Mouse (Mus musculus) right cerebral cortex, postnatal 4 days (tissue): ENCODE data around the gene Mpig6b.

Experiments used
- DNase-seq: peaks from one replicate; pipeline ENCODE4 v3.0.0-alpha.2; 2022

Mpig6b gene

DNA sequence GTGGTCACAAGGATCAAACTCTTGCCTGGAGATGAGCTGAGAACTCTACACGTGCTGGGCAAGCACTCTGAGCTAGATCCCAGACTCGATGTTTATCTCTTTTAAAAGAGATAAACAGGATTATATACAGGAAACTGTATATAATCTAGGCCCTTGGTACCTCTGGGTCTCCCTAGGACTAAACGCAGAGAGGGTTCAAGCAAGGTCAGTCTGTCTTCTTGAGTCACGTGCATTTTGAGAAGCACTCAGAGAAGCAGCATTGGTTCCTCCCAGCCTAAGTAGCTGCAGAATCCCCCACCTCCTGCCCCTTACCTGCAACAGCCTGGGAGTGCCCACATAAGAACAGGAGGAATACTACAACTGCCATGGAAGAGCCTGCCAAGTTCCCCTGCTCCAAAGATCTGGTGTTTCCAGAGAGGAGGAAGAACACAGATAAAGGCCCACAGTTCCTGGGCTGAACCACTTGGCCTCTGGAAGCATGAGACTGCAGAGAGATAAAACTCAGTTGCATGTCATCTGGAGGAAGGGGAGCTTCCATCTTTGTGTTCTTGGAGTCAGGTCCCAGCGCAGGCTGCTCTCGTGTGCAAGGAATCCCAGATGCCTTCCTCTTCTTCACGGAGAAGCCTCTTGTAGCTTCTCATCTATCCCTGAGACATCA, 19.4 kb upstream of the Mpig6b start, which contains the start of gene Ly6g6f:
TSS of gene Ly6g6f (minus strand) at position 403 of the 658 bp plus-strand sequence.
- no peak for DNase-seq

GRCm38 (mm10) chr17:35083929-35084497, 18.0 kb upstream of the Mpig6b start:
- no peak for DNase-seq

DNA sequence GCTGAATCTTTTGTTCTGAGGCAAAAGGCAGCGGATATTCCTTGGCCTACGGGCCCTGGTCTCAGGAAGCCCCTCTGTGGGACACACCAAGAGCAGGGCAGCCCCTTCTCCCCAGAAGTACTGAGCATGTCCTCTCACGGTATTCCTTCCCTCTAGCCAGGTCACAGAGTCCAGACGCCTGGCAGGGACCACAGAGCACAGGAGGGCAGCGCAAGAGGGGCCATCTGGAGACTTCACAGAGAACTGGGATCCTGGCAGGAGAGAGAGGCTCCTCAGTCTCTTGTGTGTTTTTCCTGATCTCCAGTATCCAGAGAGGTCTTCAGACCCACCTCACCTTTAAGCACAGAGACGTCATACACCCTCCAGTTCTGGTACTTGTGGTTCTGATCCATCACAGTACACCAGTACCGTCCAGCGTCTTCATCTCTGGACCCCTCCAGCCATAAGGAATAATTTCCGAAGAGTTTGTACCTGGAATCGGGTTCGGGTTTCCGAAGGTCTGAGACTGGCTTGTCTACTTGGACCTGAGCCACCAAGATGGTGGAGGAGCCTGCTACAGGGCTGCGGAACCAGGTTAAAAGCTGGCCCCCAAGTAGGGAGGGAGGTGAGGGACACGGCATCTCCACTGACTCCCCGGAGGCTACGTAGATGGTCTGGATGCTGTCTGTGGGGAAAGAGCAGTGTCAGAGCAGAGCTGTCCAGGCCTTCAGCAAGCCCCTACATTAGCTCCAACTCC, 17.0 kb upstream of the Mpig6b start:
- no peak for DNase-seq

GRCm38 (mm10) chr17:35080710-35081109, 14.7 kb upstream of the Mpig6b start:
- no peak for DNase-seq

DNA sequence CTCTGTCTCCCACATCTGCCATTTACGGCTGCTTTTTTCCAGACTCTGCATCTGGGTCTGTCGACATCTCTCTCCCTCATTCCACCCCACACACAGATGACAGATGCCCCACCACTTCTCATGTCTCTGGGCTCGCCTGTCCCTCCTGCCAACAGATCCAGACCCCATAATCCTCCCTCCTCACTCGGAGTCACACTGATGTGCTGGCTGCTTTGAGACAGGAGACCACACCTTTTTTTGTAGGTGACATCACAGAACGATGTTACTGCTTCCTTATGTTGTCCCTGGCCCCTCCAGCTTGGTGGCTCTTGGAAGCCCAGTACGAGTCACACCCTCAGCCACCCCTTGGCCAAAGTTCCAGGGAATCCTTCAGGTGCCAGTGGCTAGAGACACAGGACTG, 14.3 kb upstream of the Mpig6b start:
- DNase-seq, result no peak

GRCm38 (mm10) chr17:35079778-35080177, 13.8 kb upstream of the Mpig6b start:
- no peak for DNase-seq

GRCm38 (mm10) chr17:35077786-35078233, 11.8 kb upstream of the Mpig6b start, which contains the start of gene Ly6g6d:
Gene Ly6g6d (minus strand): TSS chr17:35078065.
- DNase-seq, result no peak

GRCm38 (mm10) chr17:35077285-35077684, 11.3 kb upstream of the Mpig6b start:
- DNase-seq, result no peak

DNA sequence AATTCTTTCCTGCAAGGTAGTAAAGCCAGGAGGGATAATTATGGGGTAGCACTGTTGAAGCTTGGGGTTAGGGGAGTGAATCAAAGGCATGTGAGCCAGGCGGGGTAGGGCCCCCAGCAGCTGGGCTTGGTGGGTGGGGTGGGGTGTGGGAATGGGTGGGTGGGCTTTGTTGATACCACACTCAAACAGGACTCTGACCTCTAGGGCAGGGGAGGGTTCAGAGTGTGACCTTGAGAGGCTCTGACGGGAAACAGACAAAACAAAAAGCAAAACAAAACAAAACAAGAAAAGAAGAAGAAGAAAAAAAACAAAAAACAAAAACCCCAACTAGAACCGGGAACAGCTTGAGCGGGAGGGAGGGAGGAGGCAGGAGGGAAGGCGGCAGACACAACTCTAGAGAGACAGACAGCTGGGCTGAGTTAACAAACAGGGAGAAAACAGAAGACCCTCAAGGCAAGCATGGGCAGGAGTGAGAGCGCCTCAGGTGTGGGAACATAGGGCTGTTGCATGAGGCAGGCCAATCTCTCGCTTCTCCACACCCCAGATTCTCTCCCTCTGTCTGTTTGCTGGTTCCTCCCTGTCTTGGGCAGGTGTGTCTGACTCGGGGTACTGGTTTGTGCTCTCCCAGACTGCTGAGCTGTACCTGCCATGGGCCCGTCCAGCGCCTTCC, 10.7 kb upstream of the Mpig6b start, which contains the start of gene Ly6g6e:
TSS of gene Ly6g6e (plus strand) at position 396 of the 670 bp plus-strand sequence.
- no peak for DNase-seq

GRCm38 (mm10) chr17:35074097-35074496, 8.1 kb upstream of the Mpig6b start:
- DNase-seq, result no peak

- no peak for DNase-seq
Measured at GRCm38 (mm10) chr17:35071454-35071853, 5.5 kb upstream of the Mpig6b start.

DNA sequence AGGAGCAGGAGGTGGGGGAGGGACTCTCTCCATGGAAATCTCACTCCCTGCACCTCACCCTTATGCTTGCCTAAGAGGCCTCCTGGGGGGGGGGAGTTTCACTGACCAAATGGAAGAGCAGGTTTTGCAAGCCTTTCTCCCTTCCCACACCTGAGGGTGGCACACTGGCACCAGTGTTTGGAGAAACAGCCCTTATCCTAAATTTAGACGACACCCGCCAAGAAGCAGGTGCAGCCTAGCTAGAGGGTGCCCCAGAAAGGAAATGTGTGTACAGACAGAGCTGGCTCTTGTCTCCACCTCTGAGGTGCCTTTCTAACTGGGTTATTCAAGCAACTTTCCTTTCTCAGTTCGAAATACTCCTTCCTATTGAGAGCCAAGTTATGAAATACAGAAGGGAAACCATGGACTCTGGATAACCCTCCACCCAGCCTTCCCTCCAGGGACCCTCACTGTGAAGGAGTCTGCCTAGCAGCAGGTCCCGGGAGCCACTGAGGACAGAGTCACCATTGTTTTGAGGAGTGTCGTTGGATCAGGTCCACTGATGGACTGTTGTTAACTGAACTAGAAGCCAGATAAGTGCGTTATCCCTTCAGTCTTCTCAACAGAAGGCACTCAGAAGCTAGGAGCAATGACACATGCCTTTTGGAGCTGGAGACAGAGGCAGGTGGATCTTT, 4.7 kb upstream of the Mpig6b start:
- DNase-seq, result no peak

DNA sequence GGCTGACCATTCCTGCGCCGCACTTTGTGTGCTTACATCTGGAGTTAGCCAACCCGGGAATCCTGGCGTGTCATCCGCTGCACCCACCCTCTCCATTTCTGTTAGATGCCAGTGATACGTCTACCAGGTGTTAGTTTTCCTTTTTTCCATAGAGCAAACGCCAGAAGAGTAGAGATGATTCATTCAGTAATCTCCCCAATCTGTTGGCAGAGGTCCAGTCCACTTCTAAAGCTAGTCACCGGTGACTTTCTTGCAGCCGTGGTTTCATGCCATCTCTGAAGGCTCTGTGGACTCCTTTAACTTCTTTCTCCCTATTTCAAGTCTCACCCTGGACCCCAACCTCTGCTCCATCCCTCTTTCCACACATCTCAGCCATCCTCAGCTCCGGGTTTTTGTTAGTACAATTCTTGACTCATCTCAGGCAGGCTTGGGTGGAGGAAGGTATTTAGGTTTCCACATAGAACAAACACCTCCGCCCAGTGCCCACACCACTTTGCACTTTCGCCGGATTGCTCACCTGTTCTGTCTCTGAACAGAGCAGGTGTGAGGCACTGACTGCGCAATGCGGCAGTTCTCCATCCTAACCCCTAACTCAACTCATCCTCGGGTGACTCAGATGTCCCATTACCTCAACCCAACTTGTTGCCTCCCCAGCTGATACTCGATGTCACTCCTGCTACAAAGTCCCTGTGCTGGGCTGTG, 2.4 kb upstream of the Mpig6b start:
- no peak for DNase-seq

GRCm38 (mm10) chr17:35064951-35065947, 735 bp downstream of the Mpig6b start, which contains the start of gene Ly6g6c:
Gene Ly6g6c (plus strand): TSS chr17:35065388.
- DNase-seq, result no peak

DNA sequence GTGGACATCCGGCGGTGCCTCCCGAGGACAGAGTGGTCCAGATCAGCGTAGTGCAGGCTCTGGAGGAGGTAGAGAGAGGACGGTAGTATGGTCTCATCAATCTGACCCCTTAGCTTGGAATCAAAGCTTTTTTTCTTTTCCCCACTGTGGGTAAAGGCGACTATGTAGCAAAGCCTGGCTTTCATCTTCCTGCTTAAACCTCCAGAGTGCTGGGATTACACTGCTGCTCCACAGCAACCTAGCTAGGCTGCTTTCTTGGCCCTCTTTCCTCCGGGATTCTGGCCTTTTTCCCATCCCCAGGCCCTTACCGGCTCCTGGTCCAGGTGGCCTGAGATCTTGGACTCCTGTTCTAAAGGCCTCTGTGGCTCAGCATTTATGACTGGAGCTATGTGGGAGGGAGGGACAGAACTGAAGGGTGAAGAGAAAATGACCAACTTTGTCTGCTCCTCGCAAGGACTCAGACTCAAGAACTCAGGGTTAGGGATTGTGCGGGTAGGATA, 1.6 kb downstream of the Mpig6b start:
- DNase-seq, result no peak

- no peak for DNase-seq
Measured at GRCm38 (mm10) chr17:35063466-35063865, 2.5 kb downstream of the Mpig6b start.

GRCm38 (mm10) chr17:35061299-35061698, 4.7 kb downstream of the Mpig6b start:
- DNase-seq, result no peak

GRCm38 (mm10) chr17:35060737-35061297, 5.2 kb downstream of the Mpig6b start:
- DNase-seq, result no peak

DNA sequence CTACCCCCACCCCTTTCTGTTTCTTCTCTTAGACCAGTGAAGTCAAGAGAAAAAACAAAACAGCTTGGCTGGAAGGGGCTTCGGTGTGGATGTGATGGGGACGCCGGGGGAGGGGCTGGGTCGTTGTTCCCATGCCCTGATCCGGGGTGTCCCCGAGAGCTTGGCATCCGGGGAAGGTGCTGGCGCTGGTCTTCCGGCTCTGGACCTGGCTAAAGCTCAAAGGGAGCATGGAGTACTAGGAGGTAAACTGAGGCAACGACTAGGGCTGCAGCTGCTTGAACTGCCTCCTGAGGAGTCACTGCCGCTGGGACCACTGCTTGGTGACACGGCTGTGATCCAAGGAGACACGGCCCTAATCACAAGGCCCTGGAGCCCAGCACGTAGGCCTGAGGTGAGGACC, 5.9 kb downstream of the Mpig6b start:
- no peak for DNase-seq
